Mouse (Mus musculus): ENCODE measurements around the gene Pip4p1. TPM values are rescaled to one million over a fixed set of nuclear protein-coding genes. Genes with fewer than 3 reads are reported as not detected.

Pip4p1 gene
- 138 TPM for polyA plus RNA-seq (2017; shearing (Covaris generic))

GRCm38 (mm10) chr14:50930754-50931492 lies at the start of gene Pip4p1, which contains the start of gene Pnp:
Pip4p1 (minus strand) TSS chr14:50930856.
Pnp (plus strand) TSS chr14:50931082.

GRCm38 (mm10) chr14:50955942-50956508 lies 25.4 kb upstream of the Pip4p1 start, which contains the start of gene Pnp2:
Pnp2 (plus strand) TSS chr14:50955992.

GRCm38 (mm10) chr14:50943932-50944667 lies 13.4 kb upstream of the Pip4p1 start, which contains the start of gene Gm49342:
Gm49342 (plus strand) TSS chr14:50944517.

GRCm38 (mm10) chr14:50924281-50925064 lies 6.2 kb downstream of the Pip4p1 start, which contains the start of the genes Osgep and Apex1:
Osgep (minus strand) TSS chr14:50924893.
Apex1 (plus strand) TSS chr14:50924968.

GRCm38 (mm10) chr14:50897374-50897765 lies 33.3 kb downstream of the Pip4p1 start, which contains the start of gene Klhl33:
Klhl33 (minus strand) TSS chr14:50897507.

Other genes with a start within 250 kb of the Pip4p1 start
- gene Olfr747, start 237.7 kb downstream of the Pip4p1 start, polyA plus RNA-seq (2017; shearing (Covaris generic)): not detected
- 0.22 TPM for gene Olfr748, start 223.5 kb downstream of the Pip4p1 start, polyA plus RNA-seq (2017; shearing (Covaris generic))
- gene Olfr749, start 185.8 kb downstream of the Pip4p1 start, polyA plus RNA-seq (2017; shearing (Covaris generic)): not detected
- 87.5 TPM for gene Ttc5, start 145.3 kb downstream of the Pip4p1 start, polyA plus RNA-seq (2017; shearing (Covaris generic))
- not detected for gene Ccnb1ip1, start 123.1 kb downstream of the Pip4p1 start, polyA plus RNA-seq (2017; shearing (Covaris generic))
- 64.7 TPM for gene Parp2, start 123.0 kb downstream of the Pip4p1 start, polyA plus RNA-seq (2017; shearing (Covaris generic))
- 15.7 TPM for gene Tep1, start 60.3 kb downstream of the Pip4p1 start, polyA plus RNA-seq (2017; shearing (Covaris generic))
- gene Klhl33, start 33.3 kb downstream of the Pip4p1 start, polyA plus RNA-seq (2017; shearing (Covaris generic)): 0.14 TPM
- gene Osgep, start 6.0 kb downstream of the Pip4p1 start, polyA plus RNA-seq (2017; shearing (Covaris generic)): 101 TPM
- 62.6 TPM for gene Apex1, start 5.9 kb downstream of the Pip4p1 start, polyA plus RNA-seq (2017; shearing (Covaris generic))
- gene Pnp, start 226 bp upstream of the Pip4p1 start, polyA plus RNA-seq (2017; shearing (Covaris generic)): 26.3 TPM
- gene Gm49342, start 13.7 kb upstream of the Pip4p1 start, polyA plus RNA-seq (2017; shearing (Covaris generic)): not detected
- gene Pnp2, start 25.1 kb upstream of the Pip4p1 start, polyA plus RNA-seq (2017; shearing (Covaris generic)): not detected
- not detected for gene Rnase10, start 76.9 kb upstream of the Pip4p1 start, polyA plus RNA-seq (2017; shearing (Covaris generic))
- gene Rnase9, start 111.0 kb upstream of the Pip4p1 start, polyA plus RNA-seq (2017; shearing (Covaris generic)): not detected
- gene Rnase11, start 119.3 kb upstream of the Pip4p1 start, polyA plus RNA-seq (2017; shearing (Covaris generic)): not detected
- gene Rnase12, start 126.8 kb upstream of the Pip4p1 start, polyA plus RNA-seq (2017; shearing (Covaris generic)): not detected
- gene Olfr750, start 143.6 kb upstream of the Pip4p1 start, polyA plus RNA-seq (2017; shearing (Covaris generic)): 0.09 TPM
- gene Rnase4, start 160.2 kb upstream of the Pip4p1 start, polyA plus RNA-seq (2017; shearing (Covaris generic)): 0.39 TPM
- gene Ang, start 160.3 kb upstream of the Pip4p1 start, polyA plus RNA-seq (2017; shearing (Covaris generic)): not detected
- not detected for gene Eddm3b, start 183.6 kb upstream of the Pip4p1 start, polyA plus RNA-seq (2017; shearing (Covaris generic))
- not detected for gene Rnase6, start 193.1 kb upstream of the Pip4p1 start, polyA plus RNA-seq (2017; shearing (Covaris generic))
- not detected for gene Rnase1, start 215.9 kb upstream of the Pip4p1 start, polyA plus RNA-seq (2017; shearing (Covaris generic))
- not detected for gene Rnase2b, start 231.4 kb upstream of the Pip4p1 start, polyA plus RNA-seq (2017; shearing (Covaris generic))

All from naive thymus-derived CD4-positive, alpha-beta T cell, adult 5 months (primary cell).